Mouse (Mus musculus) adrenal gland, postnatal 4 days (tissue): ENCODE measurements at regions not wholly inside any gene's neighbourhood (a gene's known extent, or its start where the extent isn't known, plus 50 kb on each side); places are given as distances from the start of the nearest gene placed in this dataset.

ENCODE experiments used
- DNase-seq, 2 experiments: peaks; one replicate each; pipeline ENCODE4 v3.0.0; 2021 to 2022; ENCODE audit warnings: low spot score in 2 of 2, mixed read lengths in 2 of 2

- DNase-seq, result no peak
Measured at GRCm38 (mm10) chr7:136640771-136641170, 253.6 kb upstream of the Mgmt start.

GRCm38 (mm10) chr7:136649796-136650195 lies 244.6 kb upstream of the Mgmt start:
- no peak for DNase-seq

- no peak for DNase-seq
Measured at GRCm38 (mm10) chr7:136659930-136660329, 234.5 kb upstream of the Mgmt start.

- no peak for DNase-seq
Measured at GRCm38 (mm10) chr7:136660401-136660800, 234.0 kb upstream of the Mgmt start.

GRCm38 (mm10) chr7:136664424-136665082 lies 229.9 kb upstream of the Mgmt start:
- DNase-seq, result no peak

GRCm38 (mm10) chr7:136665901-136666300 lies 228.5 kb upstream of the Mgmt start:
- DNase-seq, result no peak

GRCm38 (mm10) chr7:136666707-136667106 lies 227.7 kb upstream of the Mgmt start:
- DNase-seq, result no peak

GRCm38 (mm10) chr7:136670675-136671074 lies 223.7 kb upstream of the Mgmt start:
- DNase-seq, result no peak

GRCm38 (mm10) chr7:136674159-136674558 lies 220.3 kb upstream of the Mgmt start:
- DNase-seq, result no peak

- DNase-seq, result no peak
Measured at GRCm38 (mm10) chr7:136675041-136675440, 219.4 kb upstream of the Mgmt start.

GRCm38 (mm10) chr7:136676104-136676503 lies 218.3 kb upstream of the Mgmt start:
- no peak for DNase-seq

- DNase-seq, result no peak
Measured at GRCm38 (mm10) chr7:136676987-136677545, 217.3 kb upstream of the Mgmt start.

- DNase-seq, result no peak
Measured at GRCm38 (mm10) chr7:136689579-136689978, 204.8 kb upstream of the Mgmt start.

- no peak for DNase-seq
Measured at GRCm38 (mm10) chr7:136706246-136706645, 188.2 kb upstream of the Mgmt start.

GRCm38 (mm10) chr7:136707200-136708003 lies 187.0 kb upstream of the Mgmt start:
- DNase-seq, result no peak

- no peak for DNase-seq
Measured at GRCm38 (mm10) chr7:136708004-136708435, 186.4 kb upstream of the Mgmt start.

- no peak for DNase-seq
Measured at GRCm38 (mm10) chr7:136710653-136711052, 183.8 kb upstream of the Mgmt start.

GRCm38 (mm10) chr7:136712962-136713640 lies 181.3 kb upstream of the Mgmt start:
- no peak for DNase-seq

GRCm38 (mm10) chr7:136727628-136728402 lies 166.6 kb upstream of the Mgmt start:
- no peak for DNase-seq

- no peak for DNase-seq
Measured at GRCm38 (mm10) chr7:136742171-136742570, 152.2 kb upstream of the Mgmt start.

- DNase-seq, result no peak
Measured at GRCm38 (mm10) chr7:136745412-136745811, 149.0 kb upstream of the Mgmt start.
